Mouse (Mus musculus) limb, embryonic 11.5 days (tissue): ENCODE measurements around the gene Spryd3. TPM values are rescaled to one million over a fixed set of nuclear protein-coding genes. Genes with fewer than 3 reads are reported as not detected.

Experiments
- ATAC-seq: fragments of 200-750 bp; cut with Nextera tagmentation; 2 replicates; pipeline ENCODE4 v1.8.0; 2017; ENCODE audit warnings: low read depth; ENCODE audit not compliant: insufficient number of reproducible peaks, low FRiP score, low TSS enrichment
- DNase-seq: peaks from one replicate; pipeline ENCODE4 v3.0.0-alpha.2; 2015; ENCODE audit warnings: low spot score
- H3K27ac ChIP-seq: fragments of 300-500 bp; sonication (generic); replicated peaks from 2 replicates; pipeline ENCODE4 v1.5.1; 2014; ENCODE audit warnings: low read depth, mild to moderate bottlenecking, low read length
- H3K27me3 ChIP-seq: fragments of 300-500 bp; sonication (generic); 2 replicates; pipeline ENCODE4 v1.6.1; 2014; ENCODE audit warnings: mild to moderate bottlenecking, low read length, mixed read lengths; ENCODE audit not compliant: control insufficient read depth, insufficient read depth
- H3K36me3 ChIP-seq: fragments of 300-500 bp; sonication (generic); 2 replicates; pipeline ENCODE4 v1.6.1; 2014; ENCODE audit warnings: mild to moderate bottlenecking, low read length, moderate library complexity, mixed read lengths; ENCODE audit not compliant: control insufficient read depth, insufficient read depth
- H3K4me1 ChIP-seq: fragments of 300-500 bp; sonication (generic); 2 replicates; pipeline ENCODE4 v1.6.1; 2014; ENCODE audit warnings: low read length, mixed read lengths; ENCODE audit not compliant: control insufficient read depth, insufficient read depth
- H3K4me2 ChIP-seq: fragments of 300-500 bp; sonication (generic); 2 replicates; pipeline ENCODE4 v1.6.1; 2014; ENCODE audit warnings: low read depth, mild to moderate bottlenecking, moderate library complexity; ENCODE audit not compliant: severe bottlenecking
- H3K4me3 ChIP-seq: fragments of 300-500 bp; sonication (generic); 2 replicates; pipeline ENCODE4 v1.5.1; 2014; ENCODE audit warnings: low read depth, low read length
- H3K9ac ChIP-seq: fragments of 300-500 bp; sonication (generic); 2 replicates; pipeline ENCODE4 v1.6.1; 2014; ENCODE audit warnings: mild to moderate bottlenecking, low read length
- H3K9me3 ChIP-seq: fragments of 300-500 bp; sonication (generic); 2 replicates; pipeline ENCODE4 v1.6.1; 2016; ENCODE audit warnings: low read length; ENCODE audit not compliant: control insufficient read depth
- WGBS: fragments of 180-500 bp; shearing (Covaris S2); extraction: QIAGEN DNeasy Blood & Tissue Kit; methylation state at CpG from one replicate; pipeline ENCODE4 v1.1.7; 2014; 5-methylcytosine and 5-hydroxymethylcytosine counted together
- polyA plus RNA-seq: library from polyadenylated mRNA; unstranded; fragments of >200 nt; fragmentation: Nextera tagmentation; extraction: Ambion mirVana; gene quantifications from 2 replicates; pipeline ENCODE4 v1.2.1, GENCODE M21; 2014

Spryd3 gene
- polyA plus RNA-seq, 1 experiment from 2014 or later, result 7.2 TPM

DNA sequence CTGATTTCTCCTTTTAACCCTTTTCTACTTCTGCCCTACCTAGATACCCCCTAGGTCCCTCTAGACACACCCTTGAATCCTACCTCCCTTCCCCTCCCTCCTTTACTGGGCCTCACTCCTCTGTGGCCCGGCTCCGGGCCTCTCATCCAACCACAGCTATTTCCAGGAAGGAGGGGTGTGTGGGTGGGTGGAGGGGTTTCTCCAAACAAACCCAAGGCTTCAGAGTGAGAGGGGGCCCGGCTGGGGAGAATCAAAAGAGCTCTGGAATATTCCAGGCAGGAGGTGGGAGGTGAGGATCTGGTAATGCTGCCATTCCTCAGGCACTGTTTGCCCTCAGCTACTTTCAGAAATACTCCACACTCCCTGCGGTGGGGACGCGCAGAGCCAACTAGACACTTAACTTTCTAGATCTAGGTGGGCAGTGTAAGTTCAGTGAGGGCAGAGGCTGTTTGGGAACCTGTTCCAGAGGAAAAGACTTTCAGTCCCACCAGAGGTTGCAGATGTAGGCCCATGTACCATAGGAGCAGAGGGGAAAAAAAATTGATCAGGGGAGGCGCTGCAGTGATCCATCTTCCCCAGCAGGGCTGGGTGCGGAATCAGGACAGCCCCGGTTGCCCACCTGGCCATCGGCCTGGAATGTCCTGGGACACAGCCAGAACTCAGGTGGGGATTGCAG, 34.9 kb downstream of the Spryd3 start:
- 0 out of 2 replicates have a peak, but pooled peaks have one; percentile 22 for ATAC-seq
- peak overlapping the region; percentile 94 for H3K27ac ChIP-seq
- peaks cover 8% of the 10 kb centered on the region; the same call in 1 of the 2 replicates for H3K36me3 ChIP-seq
- H3K27me3 ChIP-seq, result no peaks in the 10 kb centered on the region
- DNase-seq, result peak; percentile 42
- no peak overlapping the region; the same call in 1 of the 2 replicates for H3K9ac ChIP-seq
- H3K4me1 ChIP-seq, result peaks cover 55% of the 10 kb centered on the region
- no peaks in the 10 kb centered on the region for H3K9me3 ChIP-seq
- peak overlapping the region; percentile 37 for H3K4me3 ChIP-seq
- peak overlapping the region; percentile 72 for H3K4me2 ChIP-seq
- 22% methylated on average over 10 of the region's 10 CpGs for WGBS

DNA sequence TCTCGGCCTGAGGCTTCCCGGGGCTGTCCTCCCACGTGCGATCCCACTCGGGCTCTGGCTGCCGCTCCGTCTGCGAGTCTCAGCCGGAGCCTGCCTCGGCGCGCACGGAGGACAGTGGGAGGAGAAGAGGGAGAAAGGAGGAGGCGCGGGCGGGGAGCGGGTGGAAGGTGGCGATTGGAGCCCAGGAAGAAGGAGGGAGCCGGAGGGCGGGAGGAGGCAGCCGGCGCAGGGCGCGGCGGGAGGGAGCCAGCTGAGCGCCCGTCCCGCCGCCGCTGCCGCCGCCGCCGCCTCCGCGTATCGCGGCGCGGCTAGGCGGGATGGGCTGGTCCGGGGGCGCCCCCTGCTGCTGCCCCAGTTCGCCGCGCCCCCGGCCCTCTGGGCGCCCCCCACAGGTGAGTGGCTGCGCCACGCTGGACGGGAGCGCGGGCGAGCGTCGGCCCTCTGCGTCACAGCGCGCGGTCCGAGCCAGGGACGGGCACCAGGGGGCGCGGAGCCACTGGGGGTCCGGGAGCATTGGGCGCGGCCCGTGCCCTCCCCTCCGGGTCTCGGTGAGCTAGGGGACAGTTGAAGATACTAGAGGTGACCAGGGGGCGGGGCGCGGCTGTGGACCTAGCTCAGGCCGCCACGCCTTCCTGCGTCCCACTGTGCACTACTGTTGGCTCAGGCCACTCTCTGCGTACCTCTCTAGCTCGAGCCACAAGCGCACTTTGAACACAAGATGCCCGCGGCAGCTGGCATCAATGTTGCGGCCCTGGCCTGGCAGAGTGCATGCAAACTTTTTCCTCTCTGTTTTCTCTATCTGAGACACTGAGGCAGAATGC, 35.7 kb downstream of the Spryd3 start, which contains the start of gene Tns2:
Gene Tns2 (plus strand): TSS at position 253 of the 821 bp plus-strand sequence.
- Histone ChIP-seq H3K27ac (peak within 1 kb of the TSS; percentile 94), H3K36me3 (peaks cover 15% of the 10 kb centered on the region; the same call in 1 of the 2 replicates), H3K9ac (peak within 1 kb of the TSS; percentile 49), H3K27me3 (no peaks in the 10 kb centered on the region), H3K4me2 (peak within 1 kb of the TSS; percentile 72), H3K4me3 (peak within 1 kb of the TSS; percentile 37), H3K4me1 (peaks cover 54% of the 10 kb centered on the region), H3K9me3 (no peaks in the 10 kb centered on the region)
- under 1% methylated on average over 78 of the region's 82 CpGs for WGBS
- peak; percentile 73 for DNase-seq
- peak; percentile 53 for ATAC-seq

DNA sequence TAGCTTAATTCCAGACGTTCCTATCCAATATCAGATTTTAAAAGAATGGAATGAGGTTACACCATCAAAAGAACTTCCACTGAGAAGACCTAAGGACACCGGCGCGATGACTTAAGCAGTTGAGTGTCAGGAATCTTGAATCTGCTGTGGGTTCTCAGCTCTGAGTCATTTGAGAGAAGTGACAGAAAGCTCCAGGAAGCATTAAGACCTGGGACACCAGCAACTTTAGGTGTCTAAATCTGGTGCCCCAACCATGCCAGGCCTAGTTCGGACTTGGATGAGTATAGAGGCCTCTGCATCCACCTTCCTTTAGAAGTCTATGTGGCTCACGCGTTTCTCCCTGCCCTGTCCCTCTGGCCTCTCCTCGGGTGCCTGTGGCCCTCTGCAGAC, 36.3 kb downstream of the Spryd3 start:
- no peak for ATAC-seq
- H3K27me3 ChIP-seq, result no peaks in the 10 kb centered on the region
- peak overlapping the region; percentile 37 for H3K4me3 ChIP-seq
- H3K4me1 ChIP-seq, result peaks cover 54% of the 10 kb centered on the region
- H3K4me2 ChIP-seq, result peak overlapping the region; percentile 72
- peak overlapping the region; percentile 44 for H3K27ac ChIP-seq
- peak overlapping the region; percentile 49 for H3K9ac ChIP-seq
- peaks cover 20% of the 10 kb centered on the region for H3K36me3 ChIP-seq
- DNase-seq, result no peak
- WGBS, result 19% methylated on average over 8 of the region's 8 CpGs
- H3K9me3 ChIP-seq, result no peaks in the 10 kb centered on the region

DNA sequence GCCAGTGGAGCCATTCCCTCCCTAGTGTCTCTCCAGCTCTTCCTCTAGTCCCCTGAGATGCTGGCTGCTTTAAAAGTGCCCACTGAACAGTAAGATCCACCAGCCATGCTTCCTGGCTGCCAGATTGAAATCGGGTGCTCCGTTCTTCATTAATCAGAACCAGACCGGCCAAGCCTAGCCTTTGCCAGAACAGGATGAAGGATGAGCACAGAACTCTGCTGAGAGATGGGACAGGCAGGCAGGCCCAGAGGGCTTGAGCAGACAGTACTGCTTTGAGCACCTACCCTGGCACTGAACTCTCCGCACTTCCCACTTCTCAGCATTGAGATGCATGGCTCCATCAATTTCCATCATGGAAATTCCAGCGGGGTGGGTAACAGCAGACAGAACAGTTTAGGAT, 36.8 kb downstream of the Spryd3 start:
- Histone ChIP-seq H3K9me3 (no peaks in the 10 kb centered on the region), H3K36me3 (peaks cover 23% of the 10 kb centered on the region), H3K9ac (no peak overlapping the region; the same call in 1 of the 2 replicates), H3K4me1 (peaks cover 51% of the 10 kb centered on the region), H3K4me2 (peak overlapping the region; percentile 72; the same call in 1 of the 2 replicates), H3K4me3 (no peak overlapping the region; the same call in 1 of the 2 replicates), H3K27ac (no peak overlapping the region), H3K27me3 (no peaks in the 10 kb centered on the region)
- ATAC-seq (no peak), DNase-seq (no peak)
- 31% methylated on average over 5 of the region's 5 CpGs for WGBS

DNA sequence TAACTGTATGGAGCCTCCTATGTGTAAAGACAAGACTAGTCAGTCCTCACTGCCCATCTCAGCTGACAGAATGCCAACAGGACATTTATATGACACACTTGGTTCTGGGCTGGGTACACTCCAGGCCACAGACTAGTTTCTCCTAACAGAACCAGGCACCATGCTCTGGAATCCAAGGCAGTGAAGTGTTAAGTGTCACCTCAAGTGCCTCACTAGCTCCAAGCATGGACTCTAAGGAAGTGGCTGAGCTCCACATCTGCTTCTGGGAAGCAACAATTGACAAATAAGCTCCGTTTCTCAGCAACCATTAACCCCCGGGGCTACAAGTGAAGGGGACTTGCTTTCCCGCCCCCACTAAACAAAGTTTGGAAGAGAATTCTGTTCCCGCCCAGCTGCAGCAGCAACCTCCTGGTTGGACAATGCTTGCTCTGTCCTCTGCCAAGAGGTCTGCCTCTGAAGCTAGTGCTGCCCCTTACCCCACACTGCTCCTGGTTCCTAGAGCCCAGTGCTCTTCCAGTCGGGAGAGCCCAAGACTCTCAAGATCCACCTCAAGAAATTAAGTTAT, 38.0 kb downstream of the Spryd3 start:
- no peak for ATAC-seq
- Histone ChIP-seq H3K9ac (no peak overlapping the region), H3K27ac (peak overlapping the region; percentile 32), H3K4me1 (peaks cover 39% of the 10 kb centered on the region), H3K36me3 (peaks cover 29% of the 10 kb centered on the region), H3K4me2 (no peak overlapping the region), H3K9me3 (no peaks in the 10 kb centered on the region), H3K27me3 (no peaks in the 10 kb centered on the region), H3K4me3 (no peak overlapping the region)
- DNase-seq, result peak; percentile 57
- WGBS, result 25% methylated on average over 5 of the region's 5 CpGs

DNA sequence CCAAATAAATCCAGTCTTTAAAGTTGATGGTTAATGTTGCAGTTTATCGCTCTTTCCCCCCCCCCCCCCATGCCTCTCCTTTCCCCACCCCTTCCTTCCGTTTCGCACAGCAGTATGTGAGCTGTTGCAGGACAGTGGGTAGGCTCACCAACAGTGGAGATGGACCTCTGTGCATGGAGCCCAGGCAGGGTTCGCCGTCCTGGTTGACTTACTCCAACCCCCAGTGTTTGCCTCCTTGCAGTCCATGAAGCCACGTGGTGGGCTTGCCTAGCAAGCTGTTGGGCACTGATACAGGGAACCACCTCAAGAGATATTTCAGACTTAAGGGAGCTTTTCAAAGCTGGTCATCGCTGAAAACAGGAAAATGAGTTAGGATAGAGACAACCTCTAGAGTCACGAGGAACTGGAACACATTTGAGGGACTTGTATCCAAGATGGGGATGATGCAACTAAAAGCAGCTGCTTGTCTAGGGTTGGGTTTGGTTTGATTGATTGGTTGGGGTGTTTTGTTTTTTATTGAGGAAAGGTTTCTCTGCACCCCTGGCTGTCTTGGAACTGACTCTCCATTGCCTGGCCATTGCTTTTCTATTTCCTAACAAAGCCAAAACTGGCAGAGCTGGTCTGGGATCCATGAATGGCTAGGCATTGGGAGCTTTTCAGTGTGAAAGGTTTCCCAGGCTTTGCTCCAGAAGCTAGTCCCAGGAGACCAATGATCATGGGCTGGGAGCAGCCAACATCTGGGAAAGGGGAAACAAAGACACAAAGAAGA, 38.7 kb downstream of the Spryd3 start:
- Histone ChIP-seq H3K4me1 (peaks cover 32% of the 10 kb centered on the region), H3K4me3 (no peak overlapping the region), H3K27ac (peak overlapping the region; percentile 32), H3K4me2 (no peak overlapping the region), H3K27me3 (no peaks in the 10 kb centered on the region), H3K9me3 (no peaks in the 10 kb centered on the region), H3K36me3 (peaks cover 36% of the 10 kb centered on the region), H3K9ac (no peak overlapping the region)
- DNase-seq (no peak), ATAC-seq (no peak)
- WGBS, result 88% methylated on average over 8 of the region's 8 CpGs

DNA sequence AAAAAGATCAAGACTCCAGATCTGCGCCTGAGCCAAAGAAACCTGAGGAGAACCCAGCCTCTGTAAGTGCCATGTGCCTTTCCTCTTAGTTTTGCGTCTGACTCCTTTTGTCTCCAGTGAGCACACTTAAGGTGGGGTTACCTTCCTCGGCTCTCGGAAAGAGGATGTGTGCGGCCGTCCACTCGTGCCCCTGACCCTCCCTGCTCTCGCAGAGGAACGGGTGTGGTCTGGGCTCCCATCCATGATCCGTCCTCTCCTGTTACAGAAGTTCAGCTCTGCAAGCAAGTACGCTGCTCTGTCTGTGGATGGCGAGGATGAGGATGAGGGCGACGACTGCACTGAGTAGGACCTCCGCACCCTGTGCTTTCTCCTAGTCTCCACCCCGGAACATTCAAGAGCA, 41.0 kb downstream of the Spryd3 start:
- WGBS, result 87% methylated on average over 16 of the region's 16 CpGs

DNA sequence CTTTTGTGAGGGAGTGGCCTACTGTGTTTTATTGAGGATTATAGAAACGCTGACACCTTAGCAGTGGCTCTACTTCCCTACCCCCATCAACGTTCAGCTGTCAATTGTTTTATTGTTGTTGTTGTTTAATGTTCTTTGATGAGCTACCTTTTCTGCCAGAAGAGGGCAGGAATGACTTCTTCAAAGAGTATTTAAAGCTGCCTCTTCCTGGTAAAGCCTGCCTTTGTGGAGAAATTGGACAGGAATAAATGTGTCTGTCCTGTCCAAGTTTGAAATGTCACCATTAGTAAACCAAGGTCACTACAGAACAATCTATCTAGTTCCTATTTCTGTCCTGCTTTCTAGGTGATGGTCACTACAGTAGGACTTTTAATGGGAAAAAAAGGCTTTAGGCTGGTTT, 41.9 kb downstream of the Spryd3 start:
- ATAC-seq (no peak), DNase-seq (no peak)
- H3K9me3 ChIP-seq, result no peaks in the 10 kb centered on the region
- no peak overlapping the region for H3K9ac ChIP-seq
- WGBS, result 36% methylated on average over 2 of the region's 2 CpGs
- no peaks in the 10 kb centered on the region for H3K27me3 ChIP-seq
- H3K4me2 ChIP-seq, result no peak overlapping the region
- no peak overlapping the region for H3K4me3 ChIP-seq
- peaks cover 56% of the 10 kb centered on the region for H3K36me3 ChIP-seq
- H3K27ac ChIP-seq, result no peak overlapping the region
- peaks cover 10% of the 10 kb centered on the region; the same call in 1 of the 2 replicates for H3K4me1 ChIP-seq

More for the DNA sequence above, 41.0 kb downstream of the Spryd3 start:
- Histone ChIP-seq H3K4me2 (no peak overlapping the region), H3K27me3 (no peaks in the 10 kb centered on the region), H3K4me3 (no peak overlapping the region), H3K36me3 (peaks cover 54% of the 10 kb centered on the region), H3K4me1 (peaks cover 13% of the 10 kb centered on the region; the same call in 1 of the 2 replicates), H3K9ac (no peak overlapping the region), H3K27ac (no peak overlapping the region), H3K9me3 (no peaks in the 10 kb centered on the region)
- ATAC-seq, result no peak
- DNase-seq, result no peak
